Mouse (Mus musculus) intestine, embryonic 16.5 days (tissue): Measurements from ENCODE around the gene Elavl1. TPM values are rescaled to one million over a fixed set of nuclear protein-coding genes. Genes with fewer than 3 reads are reported as not detected.
"Not testable (repeated sequence)": the region's sequence is repeated elsewhere in the genome, so short reads cannot be mapped to it uniquely, and the experiment has no call there.

Experiments
- ATAC-seq: fragments of 200-750 bp; cut with Nextera tagmentation; 2 replicates; pipeline ENCODE4 v1.8.0; 2017; ENCODE audit warnings: moderate TSS enrichment, moderate library complexity
- H3K27ac ChIP-seq: fragments of 300-500 bp; sonication (generic); 2 replicates; pipeline ENCODE4 v1.5.1; 2014; ENCODE audit warnings: mild to moderate bottlenecking, low read length
- H3K27me3 ChIP-seq: fragments of 300-500 bp; sonication (generic); replicated peaks from 2 replicates; pipeline ENCODE4 v1.6.1; 2014; ENCODE audit warnings: low read length, control low read depth, mixed read lengths; ENCODE audit not compliant: control insufficient read depth, insufficient read depth
- H3K36me3 ChIP-seq: fragments of 300-500 bp; sonication (generic); 2 replicates; pipeline ENCODE4 v1.6.1; 2014; ENCODE audit warnings: low read length, control low read depth; ENCODE audit not compliant: control insufficient read depth, insufficient read depth
- H3K4me1 ChIP-seq: fragments of 300-500 bp; sonication (generic); 2 replicates; pipeline ENCODE4 v1.6.1; 2014; ENCODE audit warnings: low read length, control low read depth, mixed read lengths; ENCODE audit not compliant: control insufficient read depth, insufficient read depth
- H3K4me2 ChIP-seq: fragments of 300-500 bp; sonication (generic); 2 replicates; pipeline ENCODE4 v1.6.1; 2014; ENCODE audit warnings: low read depth, low read length, control low read depth
- H3K4me3 ChIP-seq: fragments of 300-500 bp; sonication (generic); 2 replicates; pipeline ENCODE4 v1.5.1; 2014; ENCODE audit warnings: mild to moderate bottlenecking, low read length
- H3K9ac ChIP-seq: fragments of 300-500 bp; sonication (generic); 2 replicates; pipeline ENCODE4 v1.6.1; 2014; ENCODE audit warnings: low read depth, low read length
- H3K9me3 ChIP-seq: fragments of 300-500 bp; sonication (generic); 2 replicates; pipeline ENCODE4 v1.6.1; 2016; ENCODE audit warnings: low read length, control low read depth; ENCODE audit not compliant: control insufficient read depth
- WGBS: fragments of 180-500 bp; shearing (Covaris S2); extraction: QIAGEN DNeasy Blood & Tissue Kit; methylation state at CpG from one replicate; pipeline ENCODE4 v1.1.7; 2014; 5-methylcytosine and 5-hydroxymethylcytosine counted together
- polyA plus RNA-seq: library from polyadenylated mRNA; unstranded; fragments of >200 nt; fragmentation: Nextera tagmentation; extraction: Ambion mirVana; gene quantifications from 2 replicates; pipeline ENCODE4 v1.2.1, GENCODE M21; 2015

Elavl1 gene
- polyA plus RNA-seq, 1 experiment from 2014 or later: 177 TPM

- Histone ChIP-seq H3K4me1 (peaks cover 18% of the 10 kb centered on the region), H3K36me3 (peaks cover 24% of the 10 kb centered on the region), H3K9ac (peak overlapping the region; percentile 82), H3K4me3 (peak overlapping the region; percentile 73), H3K27ac (peak overlapping the region; percentile 37), H3K27me3 (no peaks in the 10 kb centered on the region), H3K4me2 (peak overlapping the region; percentile 91), H3K9me3 (no peaks in the 10 kb centered on the region)
- 2% methylated on average over 35 of the region's 35 CpGs for WGBS
- ATAC-seq: peak; percentile 41
Measured at GRCm38 (mm10) chr8:4258233-4258632, 67.0 kb downstream of the Elavl1 start.

- WGBS: 77% methylated on average over 4 of the region's 4 CpGs
- Histone ChIP-seq H3K27ac (peak overlapping the region; percentile 33; the same call in 1 of the 2 replicates), H3K36me3 (peaks cover 24% of the 10 kb centered on the region), H3K4me3 (no peak overlapping the region), H3K9me3 (no peaks in the 10 kb centered on the region), H3K27me3 (no peaks in the 10 kb centered on the region), H3K9ac (no peak overlapping the region), H3K4me2 (0 out of 2 replicates have a peak overlapping the region, but pooled peaks have one; percentile 12), H3K4me1 (peaks cover 20% of the 10 kb centered on the region)
- no peak for ATAC-seq
Measured at GRCm38 (mm10) chr8:4257350-4257749, 67.9 kb downstream of the Elavl1 start.

GRCm38 (mm10) chr8:4256911-4257310 is 68.3 kb downstream of the Elavl1 start:
- peak overlapping the region; percentile 33 for H3K27ac ChIP-seq

GRCm38 (mm10) chr8:4255471-4255870 is 69.7 kb downstream of the Elavl1 start:
- not testable (repeated sequence) for H3K27me3 ChIP-seq, H3K27ac ChIP-seq, H3K9me3 ChIP-seq, H3K4me3 ChIP-seq, H3K4me2 ChIP-seq, ATAC-seq, H3K9ac ChIP-seq
- WGBS: 83% methylated on average over 7 of the region's 7 CpGs
- Histone ChIP-seq H3K36me3 (peaks cover 15% of the 10 kb centered on the region; the same call in 1 of the 2 replicates), H3K4me1 (peaks cover 23% of the 10 kb centered on the region)

More at GRCm38 (mm10) chr8:4256911-4257310, 68.3 kb downstream of the Elavl1 start:
- Histone ChIP-seq H3K9ac (no peak overlapping the region), H3K36me3 (peaks cover 24% of the 10 kb centered on the region), H3K9me3 (no peaks in the 10 kb centered on the region), H3K4me1 (peaks cover 23% of the 10 kb centered on the region), H3K4me2 (no peak overlapping the region), H3K27me3 (no peaks in the 10 kb centered on the region), H3K4me3 (no peak overlapping the region)
- ATAC-seq: no peak
- WGBS: 51% methylated on average over 4 of the region's 4 CpGs

- Histone ChIP-seq H3K4me1 (peaks cover 22% of the 10 kb centered on the region), H3K27ac (no peak overlapping the region), H3K36me3 (peaks cover 9% of the 10 kb centered on the region; the same call in 1 of the 2 replicates), H3K9me3 (no peaks in the 10 kb centered on the region), H3K4me2 (peak overlapping the region; percentile 66), H3K9ac (0 out of 2 replicates have a peak overlapping the region, but pooled peaks have one; percentile 29), H3K27me3 (no peaks in the 10 kb centered on the region), H3K4me3 (peak overlapping the region; percentile 98)
- WGBS: 66% methylated on average over 6 of the region's 6 CpGs
- no peak for ATAC-seq
Measured at GRCm38 (mm10) chr8:4254001-4254400, 71.2 kb downstream of the Elavl1 start.

GRCm38 (mm10) chr8:4252934-4253841 is 72.0 kb downstream of the Elavl1 start, which contains the start of gene Snapc2:
Gene Snapc2, plus strand, starts transcription at chr8:4253080.
- Histone ChIP-seq H3K4me2 (peak within 1 kb of the TSS; percentile 75), H3K4me1 (peaks cover 23% of the 10 kb centered on the region), H3K9me3 (no peaks in the 10 kb centered on the region), H3K4me3 (peak within 1 kb of the TSS; percentile 98), H3K27ac (peak within 1 kb of the TSS; percentile 93), H3K36me3 (peaks cover 12% of the 10 kb centered on the region; the same call in 1 of the 2 replicates), H3K9ac (peak within 1 kb of the TSS; percentile 93), H3K27me3 (no peaks in the 10 kb centered on the region)
- ATAC-seq: peak; percentile 93
- under 1% methylated on average over 69 of the region's 69 CpGs for WGBS

- peaks cover 14% of the 10 kb centered on the region; the same call in 1 of the 2 replicates for H3K36me3 ChIP-seq
- H3K27me3 ChIP-seq: no peaks in the 10 kb centered on the region
- H3K4me2 ChIP-seq: peak overlapping the region; percentile 75
- WGBS: 43% methylated on average over 8 of the region's 8 CpGs
- ATAC-seq: peak; percentile 0; the same call in 1 of the 2 replicates
- peaks cover 20% of the 10 kb centered on the region for H3K4me1 ChIP-seq
- H3K27ac ChIP-seq: no peak overlapping the region; the same call in 1 of the 2 replicates
- peak overlapping the region; percentile 93 for H3K9ac ChIP-seq
- H3K4me3 ChIP-seq: peak overlapping the region; percentile 98
- no peaks in the 10 kb centered on the region for H3K9me3 ChIP-seq
Measured at GRCm38 (mm10) chr8:4252116-4252760, 73.0 kb downstream of the Elavl1 start.

GRCm38 (mm10) chr8:4250306-4250970 is 74.8 kb downstream of the Elavl1 start:
- peak; percentile 26 for ATAC-seq
- WGBS: 39% methylated on average over 26 of the region's 26 CpGs
- H3K36me3 ChIP-seq: peaks cover 10% of the 10 kb centered on the region

More at GRCm38 (mm10) chr8:4250306-4250970, 74.8 kb downstream of the Elavl1 start:
- Histone ChIP-seq H3K27ac (no peak overlapping the region), H3K4me3 (no peak overlapping the region), H3K4me2 (no peak overlapping the region), H3K9me3 (no peaks in the 10 kb centered on the region), H3K9ac (no peak overlapping the region), H3K27me3 (no peaks in the 10 kb centered on the region), H3K4me1 (peaks cover 20% of the 10 kb centered on the region)
